20 mouse cellular contexts compared by ENCODE assay signal in genomic region chr2:16518148-16518547, GRCm38 (mm10).
DNase-seq lines count a peak whose midpoint lies in the region; ATAC-seq and TF ChIP-seq lines count a peak whose summit lies in the region.
"Had no signal": no experiment of that assay in that cellular context is flagged by ENCODE, and none has a peak within 500 bp of the region (broad histone marks: within the 10 kb centered on the region; RNA-seq: fewer than 3 reads in every experiment).

No protein-coding gene starts in this region.

- peak overlapping the region; percentile 73 for H3K27ac ChIP-seq in hindbrain, embryonic 10.5 days
- no peak overlapping the region for H3K27ac ChIP-seq in hindbrain, embryonic 12.5 days
- H3K27ac ChIP-seq in midbrain, embryonic 11.5 days (ENCODE audit: low read depth, low read length), result no peak overlapping the region
- no peak overlapping the region for H3K27ac ChIP-seq in midbrain, embryonic 16.5 days (ENCODE audit: low read length)
- no peak overlapping the region for H3K27ac ChIP-seq in heart, adult 2 months
- H3K27ac ChIP-seq: embryonic facial prominence, embryonic 12.5 days; heart, embryonic 15.5 days had no signal

- no peaks in the 10 kb centered on the region for H3K27me3 ChIP-seq in hindbrain, embryonic 10.5 days (ENCODE audit: insufficient read depth, poor library complexity, severe bottlenecking)
- no peaks in the 10 kb centered on the region for H3K27me3 ChIP-seq in hindbrain, embryonic 12.5 days
- H3K27me3 ChIP-seq in midbrain, embryonic 11.5 days (ENCODE audit: control insufficient read depth, insufficient read depth, low read length), result no peaks in the 10 kb centered on the region
- H3K27me3 ChIP-seq in midbrain, embryonic 16.5 days (ENCODE audit: control insufficient read depth, insufficient read depth, low read depth, low read length), result no peaks in the 10 kb centered on the region
- no peaks in the 10 kb centered on the region for H3K27me3 ChIP-seq in heart, adult 2 months (ENCODE audit: control insufficient read depth, insufficient read depth, low read length)
- H3K27me3 ChIP-seq: embryonic facial prominence, embryonic 12.5 days; heart, embryonic 15.5 days had no signal

- intact Hi-C loops in heart, adult 2 months (cut with DNase I), result no loop called here

- H3K4me2 ChIP-seq in hindbrain, embryonic 12.5 days (replicated peaks), result no peak overlapping the region
- H3K4me2 ChIP-seq in midbrain, embryonic 11.5 days, result no peak overlapping the region
- no peak overlapping the region for H3K4me2 ChIP-seq in midbrain, embryonic 16.5 days (ENCODE audit: low read length)
- H3K4me2 ChIP-seq: embryonic facial prominence, embryonic 12.5 days; heart, embryonic 11.5 days; heart, embryonic 15.5 days had no signal

- no peak overlapping the region for H3K9ac ChIP-seq in hindbrain, embryonic 12.5 days
- H3K9ac ChIP-seq in midbrain, embryonic 11.5 days (ENCODE audit: low read length), result no peak overlapping the region
- no peak overlapping the region for H3K9ac ChIP-seq in midbrain, embryonic 16.5 days (ENCODE audit: low read depth, low read length)
- no peak overlapping the region for H3K9ac ChIP-seq in heart, adult 2 months (ENCODE audit: low read depth, low read length)
- H3K9ac ChIP-seq: embryonic facial prominence, embryonic 12.5 days; heart, embryonic 15.5 days had no signal

- H3K79me2 ChIP-seq in heart, adult 2 months (replicated peaks; ENCODE audit: control insufficient read depth, insufficient read depth, low read length), result no peaks in the 10 kb centered on the region

- H3K36me3 ChIP-seq in hindbrain, embryonic 10.5 days, result no peaks in the 10 kb centered on the region
- H3K36me3 ChIP-seq in hindbrain, embryonic 12.5 days, result no peaks in the 10 kb centered on the region
- H3K36me3 ChIP-seq in midbrain, embryonic 11.5 days (ENCODE audit: control insufficient read depth, insufficient read depth, low read length), result no peaks in the 10 kb centered on the region
- no peaks in the 10 kb centered on the region for H3K36me3 ChIP-seq in midbrain, embryonic 16.5 days (ENCODE audit: control insufficient read depth, insufficient read depth, low read length)
- H3K36me3 ChIP-seq in heart, adult 2 months (ENCODE audit: control insufficient read depth, insufficient read depth, low read length), result no peaks in the 10 kb centered on the region
- H3K36me3 ChIP-seq: embryonic facial prominence, embryonic 12.5 days; heart, embryonic 15.5 days had no signal

- H3K4me3 ChIP-seq in hindbrain, embryonic 10.5 days, result no peak overlapping the region
- no peak overlapping the region for H3K4me3 ChIP-seq in hindbrain, embryonic 12.5 days
- no peak overlapping the region for H3K4me3 ChIP-seq in midbrain, embryonic 11.5 days (ENCODE audit: low read depth, low read length)
- H3K4me3 ChIP-seq in midbrain, embryonic 16.5 days (ENCODE audit: low read depth, low read length), result no peak overlapping the region
- H3K4me3 ChIP-seq in heart, adult 2 months, result no peak overlapping the region
- H3K4me3 ChIP-seq: embryonic facial prominence, embryonic 12.5 days; heart, embryonic 15.5 days had no signal

- TF ChIP-seq POLR2A in heart, adult 2 months (IDR thresholded peaks at IDR 0.05; ENCODE audit: insufficient read depth, low read depth, low read length), result no peak

- no peak for ATAC-seq in hindbrain, embryonic 12.5 days (ENCODE audit: low FRiP score)
- ATAC-seq in midbrain, embryonic 11.5 days (ENCODE audit: low FRiP score), result peak; percentile 76
- ATAC-seq in midbrain, embryonic 16.5 days, result no peak
- ATAC-seq: forebrain, embryonic 14.5 days; intestine, embryonic 16.5 days had no signal

- TF ChIP-seq CTCF in heart, adult 2 months (IDR thresholded peaks at IDR 0.05), result no peak

- H3K9me3 ChIP-seq in hindbrain, embryonic 10.5 days, result 0 out of 2 replicates have a peak, but pooled peaks cover 3% of the 10 kb centered on the region
- no peaks in the 10 kb centered on the region for H3K9me3 ChIP-seq in hindbrain, embryonic 12.5 days (replicated peaks)
- H3K9me3 ChIP-seq in midbrain, embryonic 11.5 days (ENCODE audit: control insufficient read depth, low read length), result no peaks in the 10 kb centered on the region
- no peaks in the 10 kb centered on the region for H3K9me3 ChIP-seq in midbrain, embryonic 16.5 days (replicated peaks; ENCODE audit: control insufficient read depth, low read length, poor library complexity, severe bottlenecking)
- H3K9me3 ChIP-seq: embryonic facial prominence, embryonic 12.5 days; heart, embryonic 15.5 days had no signal

- DNase-seq in hindbrain, embryonic 10.5 days (ENCODE audit: low spot score), result peak; percentile 3
- DNase-seq in midbrain, embryonic 11.5 days (ENCODE audit: low spot score, missing footprints), result peak; percentile 83
- peak; percentile 41 for DNase-seq in Muller cell, postnatal 12 days (ENCODE audit: inconsistent ontology term)
- DNase-seq in R1 (ENCODE audit: low read depth, low spot score), result peak; percentile 13
- no peak for DNase-seq in urinary bladder, adult 18-20 months (ENCODE audit: low spot score in 2 of 2)
- no peak for DNase-seq in heart, adult 2 months
- DNase-seq: adrenal gland, postnatal 10 days; cerebellum, adult 11-12 months; cerebellum, adult 9-10 months; cerebellum, postnatal 25 days; gastrocnemius, postnatal 10 days; heart, adult 18-20 months; heart, postnatal 14 days had no signal

- peaks cover 11% of the 10 kb centered on the region for H3K4me1 ChIP-seq in hindbrain, embryonic 10.5 days (replicated peaks)
- H3K4me1 ChIP-seq in hindbrain, embryonic 12.5 days, result peaks cover 4% of the 10 kb centered on the region; the same call in 1 of the 2 replicates
- H3K4me1 ChIP-seq in midbrain, embryonic 11.5 days (ENCODE audit: control insufficient read depth, insufficient read depth, low read length), result no peaks in the 10 kb centered on the region
- no peaks in the 10 kb centered on the region for H3K4me1 ChIP-seq in midbrain, embryonic 16.5 days (ENCODE audit: control insufficient read depth, insufficient read depth, low read length)
- H3K4me1 ChIP-seq in heart, adult 2 months (ENCODE audit: control insufficient read depth, insufficient read depth, low read length), result no peaks in the 10 kb centered on the region
- H3K4me1 ChIP-seq: embryonic facial prominence, embryonic 12.5 days; heart, embryonic 15.5 days had no signal

- WGBS in hindbrain, embryonic 10.5 days, result 63% methylated on average over 2 of the region's 2 CpGs
- 59% methylated on average over 2 of the region's 2 CpGs for WGBS in hindbrain, embryonic 12.5 days
- 49% methylated on average over 2 of the region's 2 CpGs for WGBS in midbrain, embryonic 11.5 days
- 54% methylated on average over 2 of the region's 2 CpGs for WGBS in midbrain, embryonic 16.5 days
- 72% methylated on average over 2 of the region's 2 CpGs for WGBS in heart, adult 2 months

- TF ChIP-seq EP300 in heart, adult 2 months (IDR thresholded peaks at IDR 0.05; ENCODE audit: insufficient read depth, low read depth, low read length), result no peak

Comparison
In these comparisons a context has a peak if more than half of its experiments do, and no peak if none do; other contexts are left out.
1. DNase-seq: peak in hindbrain, embryonic 10.5 days (single experiment), midbrain, embryonic 11.5 days (single experiment), Muller cell, postnatal 12 days (single experiment) and R1 (single experiment); none in urinary bladder, adult 18-20 months (0 of 2) and heart, adult 2 months (0 of 2).